Mouse (Mus musculus): ENCODE results near the gene Cdh7.
"Not testable (repeated sequence)": the region's sequence is repeated elsewhere in the genome, so short reads cannot be mapped to it uniquely, and the experiment has no call there.

Cdh7 gene

GRCm38 (mm10) chr1:109982064-109982808 is at the start of gene Cdh7:
TSS of gene Cdh7 (plus strand) at chr1:109982431.
- DNase-seq (ENCODE audit: low spot score in 2 of 2), result no peak

- DNase-seq (ENCODE audit: low spot score in 2 of 2), result no peak
These were observed 49.6 kb upstream of the Cdh7 start for GRCm38 (mm10) chr1:109932674-109933073.

DNA sequence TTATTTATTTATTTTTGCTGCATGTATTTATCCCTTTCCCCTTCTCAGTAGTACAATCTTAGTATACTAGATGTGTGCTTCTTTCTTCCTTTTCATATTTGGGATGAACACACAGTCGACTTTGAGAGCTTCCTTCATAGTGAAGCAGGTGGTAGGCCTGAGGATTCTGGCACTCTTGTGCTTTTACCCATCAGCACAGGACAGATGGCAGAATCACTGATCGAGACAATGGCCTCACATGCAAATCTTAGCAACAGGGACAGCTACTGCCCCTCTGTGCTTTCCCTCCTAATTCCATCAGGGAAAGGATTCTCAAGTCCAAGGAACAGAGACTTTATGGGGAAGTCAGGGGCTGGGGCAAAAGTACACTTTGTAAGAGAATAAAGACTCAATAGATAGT is 33.7 kb upstream of the Cdh7 start:
- DNase-seq (ENCODE audit: low spot score in 2 of 2), result no peak

- no peak for DNase-seq (ENCODE audit: low spot score in 2 of 2)
These were observed 10.4 kb upstream of the Cdh7 start for GRCm38 (mm10) chr1:109971721-109972425.

DNA sequence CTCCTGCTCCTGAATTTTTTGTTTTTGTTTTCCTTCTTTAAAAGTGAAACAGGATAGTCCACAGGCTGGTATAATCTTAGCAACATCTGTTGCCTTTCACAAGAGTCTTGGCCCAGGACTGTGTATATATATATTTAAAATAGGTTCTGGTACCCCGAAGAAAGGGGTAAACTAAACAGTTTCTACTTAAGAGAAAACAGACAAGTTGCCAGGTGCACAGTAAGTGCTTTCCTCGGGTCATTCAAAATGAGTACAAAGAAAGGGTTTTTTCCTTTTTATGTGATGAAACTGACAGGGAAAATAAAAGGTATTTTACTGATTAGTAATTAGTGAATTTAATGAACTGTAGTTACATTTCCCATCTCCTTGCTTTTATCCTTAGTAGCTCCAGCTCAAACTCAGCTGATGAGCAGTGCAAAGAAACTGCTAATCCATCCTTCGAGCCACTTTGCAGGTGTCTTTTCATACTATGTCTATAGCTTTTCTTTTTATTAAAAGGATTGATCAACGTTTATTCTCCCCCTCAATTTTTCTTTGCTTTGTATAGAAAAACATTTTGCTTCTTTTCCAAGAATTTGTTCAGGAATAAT is 9.7 kb upstream of the Cdh7 start:
- DNase-seq (ENCODE audit: low spot score in 2 of 2), result no peak

DNA sequence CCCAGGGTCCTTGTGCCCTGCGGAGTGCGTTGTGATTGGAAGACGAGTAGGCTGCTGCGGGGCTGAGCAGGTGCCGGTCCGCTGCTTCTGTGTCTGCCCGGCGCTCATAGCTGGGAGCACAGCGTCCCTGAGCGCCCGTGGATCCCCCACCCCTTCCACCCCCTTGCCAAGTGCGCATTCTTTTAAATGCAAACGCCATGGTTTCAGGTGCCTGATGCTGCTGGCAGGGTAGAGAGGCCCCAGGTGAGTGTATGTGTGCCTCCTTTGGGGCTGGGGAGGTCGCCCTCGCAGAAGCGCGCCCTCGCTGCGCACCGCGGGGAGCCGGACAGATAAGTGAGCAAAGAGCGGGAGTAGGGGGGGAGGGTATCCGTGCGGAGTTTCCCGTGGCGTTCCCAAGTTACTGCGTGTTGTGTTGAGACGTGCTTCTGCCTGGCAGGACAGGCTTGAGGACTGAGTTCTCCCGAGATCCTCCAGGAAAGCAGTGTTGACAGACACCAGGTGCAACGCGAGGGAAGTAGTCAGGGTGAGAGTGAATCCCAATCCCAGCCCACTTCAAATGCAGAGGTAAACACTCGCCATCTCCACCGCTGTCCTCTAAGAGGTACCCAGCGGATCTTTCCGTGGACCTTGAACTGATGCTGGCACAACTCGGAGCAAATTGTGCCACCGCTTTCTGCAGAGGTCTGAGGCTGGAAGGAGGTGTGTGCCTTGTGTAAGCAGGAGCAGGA is 742 bp downstream of the Cdh7 start:
- DNase-seq (ENCODE audit: low spot score in 2 of 2), result no peak

DNA sequence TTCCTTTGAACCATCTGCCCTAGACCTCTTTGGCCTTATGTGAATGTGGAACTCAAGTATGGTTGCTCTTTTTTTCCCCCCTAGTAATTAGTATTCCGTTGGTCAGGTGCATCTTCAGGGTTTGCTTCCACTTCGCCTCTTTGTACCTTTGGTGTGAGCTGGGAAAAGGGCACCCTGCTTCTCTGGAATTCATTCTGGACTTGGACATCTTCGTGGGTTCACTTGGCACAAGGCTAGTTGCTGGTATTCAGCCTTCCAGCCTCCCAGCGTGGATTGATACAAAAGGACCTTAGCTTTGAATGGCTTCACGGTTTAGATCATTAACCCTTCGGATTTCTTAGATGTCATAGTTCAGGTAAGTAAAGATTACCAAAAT is 1.3 kb downstream of the Cdh7 start:
- DNase-seq (ENCODE audit: low spot score in 2 of 2), result no peak

GRCm38 (mm10) chr1:109984776-109985175 is 2.5 kb downstream of the Cdh7 start:
- no peak for DNase-seq (ENCODE audit: low spot score in 2 of 2)

DNA sequence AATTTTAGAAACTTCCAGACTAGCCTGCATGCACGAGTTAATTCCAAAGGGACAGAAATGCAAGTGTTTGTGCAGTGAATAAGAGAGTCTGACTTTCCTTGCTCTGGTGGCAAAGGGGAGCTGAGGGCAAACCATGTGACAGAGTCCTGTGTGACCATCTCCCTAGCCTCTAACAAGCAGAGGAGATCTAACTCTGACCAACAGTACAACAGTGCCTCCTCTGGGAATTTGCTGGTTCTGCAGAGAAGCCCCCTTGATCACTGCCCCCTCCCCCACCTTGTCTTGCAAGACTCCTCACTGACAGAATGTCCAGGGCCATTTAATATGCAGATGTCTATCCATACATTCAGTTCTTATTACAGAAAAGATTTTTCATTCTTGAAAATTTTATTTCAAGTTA is 3.2 kb downstream of the Cdh7 start:
- DNase-seq (ENCODE audit: low spot score in 2 of 2), result no peak

GRCm38 (mm10) chr1:109989541-109989940 is 7.3 kb downstream of the Cdh7 start:
- no peak for DNase-seq (ENCODE audit: low spot score in 2 of 2)

DNA sequence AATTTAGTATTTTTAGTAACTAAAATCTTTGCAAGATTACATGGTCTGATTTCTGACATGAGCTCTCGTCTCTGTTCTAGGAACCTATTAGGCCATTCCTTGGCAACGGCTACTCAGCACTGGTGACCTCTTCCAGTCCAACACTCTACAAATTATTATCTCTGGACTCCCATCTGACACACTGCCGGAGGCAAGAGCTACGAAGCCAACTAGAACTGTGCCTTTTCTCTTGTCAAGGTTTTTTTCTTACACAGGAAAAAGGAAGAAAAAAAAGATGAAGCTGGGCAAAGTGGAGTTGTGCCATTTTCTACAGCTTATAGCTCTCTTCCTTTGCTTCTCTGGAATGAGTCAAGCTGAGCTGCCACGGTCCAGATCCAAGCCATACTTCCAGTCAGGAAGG is 11.7 kb downstream of the Cdh7 start:
- DNase-seq (ENCODE audit: low spot score in 2 of 2), result no peak

- no peak for DNase-seq (ENCODE audit: low spot score in 2 of 2)
These were observed 22.2 kb downstream of the Cdh7 start for GRCm38 (mm10) chr1:110004451-110004850.

DNA sequence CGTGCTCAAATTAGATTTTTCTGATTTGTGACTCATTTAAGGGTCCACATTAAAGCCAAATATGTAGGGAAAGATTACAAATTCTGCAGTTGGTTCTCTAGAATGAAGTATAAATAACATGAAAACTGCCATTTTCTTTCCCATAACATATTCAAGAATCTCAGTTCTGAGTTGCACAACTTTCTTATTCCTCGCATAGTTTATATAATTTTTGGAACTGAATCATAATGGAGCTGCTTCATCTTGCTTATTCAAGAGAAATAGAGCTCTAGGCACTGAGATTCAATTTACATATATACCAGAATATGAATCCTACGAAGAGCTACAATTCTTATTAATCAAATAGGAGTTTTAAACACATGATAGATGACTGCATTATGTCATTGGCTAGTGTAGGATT is 22.8 kb downstream of the Cdh7 start:
- DNase-seq (ENCODE audit: low spot score in 2 of 2), result no peak

DNA sequence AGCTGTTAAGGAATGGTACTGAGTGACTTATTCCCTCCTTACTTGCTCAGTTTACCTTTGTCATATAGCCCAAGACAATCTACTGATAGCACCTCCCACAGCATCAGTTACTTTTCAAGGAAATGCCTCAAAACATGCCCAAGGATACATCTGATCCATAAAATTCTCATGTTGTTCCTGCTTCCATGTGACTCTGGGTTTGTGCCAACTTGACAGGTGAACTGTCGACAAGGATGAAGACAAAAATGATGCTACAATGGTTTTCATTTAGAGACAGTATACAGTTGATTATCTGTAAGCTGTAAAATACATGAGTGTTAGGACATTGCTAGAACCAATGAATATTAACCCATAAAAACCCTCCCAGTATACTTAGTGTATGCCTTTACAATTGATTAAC is 29.9 kb downstream of the Cdh7 start:
- DNase-seq (ENCODE audit: low spot score in 2 of 2), result no peak

DNA sequence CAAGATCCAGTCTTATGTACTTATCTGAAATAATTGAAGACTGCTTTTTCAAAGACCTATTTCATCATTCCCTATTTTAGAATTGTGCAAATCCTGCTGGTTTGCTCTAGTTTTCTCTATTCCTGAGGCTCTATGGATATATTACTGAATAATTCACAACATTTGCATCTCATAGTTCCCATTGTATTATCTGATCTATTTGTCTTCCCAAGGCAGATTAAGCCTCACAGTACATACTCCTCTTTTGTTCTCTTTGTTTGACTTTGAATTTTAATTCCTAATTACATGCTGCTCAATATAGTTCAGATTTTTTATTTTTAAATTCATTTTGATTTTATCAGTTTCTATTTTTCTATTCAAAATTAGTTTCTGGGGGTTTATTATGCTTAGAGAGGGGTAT is 74.1 kb downstream of the Cdh7 start:
- DNase-seq (ENCODE audit: low spot score in 2 of 2), result no peak

DNA sequence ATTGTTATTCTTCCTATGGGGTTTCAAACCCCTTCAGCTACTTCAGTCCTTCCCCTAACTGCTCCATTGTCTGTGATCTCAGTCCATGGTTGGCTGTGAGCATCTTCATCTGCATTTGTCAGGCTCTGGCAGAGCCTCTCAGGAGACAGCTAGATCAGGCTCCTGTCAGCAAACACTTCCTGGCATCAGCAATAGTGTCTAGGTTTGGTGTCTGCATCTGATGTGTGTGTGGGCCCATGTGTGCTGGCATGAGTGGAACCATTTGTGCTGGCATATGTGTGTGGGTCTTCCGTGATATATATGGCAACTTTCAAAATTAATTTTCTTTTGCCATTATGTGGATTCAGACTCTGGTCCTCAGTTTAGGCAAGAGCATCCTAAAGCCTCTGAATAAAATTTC is 85.2 kb downstream of the Cdh7 start:
- DNase-seq (ENCODE audit: low spot score in 2 of 2), result no peak

DNA sequence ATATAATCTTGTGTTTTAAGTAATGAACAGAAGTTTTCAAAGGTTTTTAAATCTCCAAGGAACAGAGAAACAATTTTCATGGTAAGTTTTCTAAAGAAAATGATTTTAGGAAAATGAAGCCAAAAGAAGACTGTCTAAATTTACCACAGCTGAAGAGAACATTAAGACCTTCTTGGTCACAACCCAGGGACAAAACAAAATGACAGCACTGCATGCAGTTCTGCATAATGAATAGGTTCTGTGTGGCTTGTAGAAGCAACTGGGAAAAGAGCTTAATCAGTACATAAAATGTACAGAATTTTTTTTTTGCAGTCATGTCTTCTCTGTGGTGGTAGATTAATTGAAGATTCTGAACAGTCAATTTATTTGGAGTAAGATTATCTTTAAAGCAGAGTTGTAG is 96.2 kb downstream of the Cdh7 start:
- no peak for DNase-seq (ENCODE audit: low spot score in 2 of 2)

DNA sequence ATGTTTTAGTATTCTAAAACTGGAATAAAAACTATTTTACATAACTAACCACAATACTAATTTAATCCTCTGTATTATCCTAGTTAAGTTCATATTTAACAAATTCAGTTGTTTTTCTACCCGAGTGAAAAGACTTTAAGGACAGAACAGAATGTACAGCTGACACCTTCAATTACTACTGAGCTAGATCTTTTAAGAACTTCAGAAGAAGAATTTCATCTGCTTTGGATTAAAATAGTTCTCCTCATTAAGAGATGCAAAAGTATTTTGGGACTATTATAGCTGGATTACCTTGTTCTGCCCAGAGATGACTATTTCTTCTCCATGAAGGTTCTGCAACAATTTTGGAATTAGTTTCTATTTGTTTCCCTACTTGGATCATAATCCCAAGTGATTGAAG is 135.8 kb downstream of the Cdh7 start:
- no peak for DNase-seq (ENCODE audit: low spot score in 2 of 2)

GRCm38 (mm10) chr1:110118862-110119261 is 136.6 kb downstream of the Cdh7 start:
- no peak for DNase-seq (ENCODE audit: low spot score in 2 of 2)

DNA sequence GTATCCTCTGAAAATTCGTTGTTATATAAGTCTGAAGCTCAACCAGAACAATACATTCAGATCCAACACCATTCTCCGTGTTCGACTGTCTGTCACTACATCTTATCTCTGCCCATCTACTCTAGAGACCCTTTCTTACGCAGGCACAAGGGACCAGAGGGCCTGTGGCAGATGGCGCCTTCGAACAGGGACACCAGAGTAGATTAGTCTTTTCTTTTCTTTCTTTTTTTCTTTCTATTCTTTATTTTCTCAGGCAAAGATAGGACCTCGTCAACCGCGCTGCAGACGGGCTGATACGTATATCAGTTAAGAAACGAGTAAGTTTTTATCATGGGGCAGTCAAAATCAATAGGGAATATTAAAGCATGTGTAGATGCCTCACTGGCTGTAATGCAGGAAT is 189.2 kb downstream of the Cdh7 start:
- DNase-seq (ENCODE audit: low spot score in 2 of 2), result not testable (repeated sequence)
